Mouse (Mus musculus) thymus, adult 2 months (tissue): ENCODE measurements at regions not wholly inside any gene's neighbourhood (a gene's known extent, or its start where the extent isn't known, plus 50 kb on each side); places are given as distances from the start of the nearest gene placed in this dataset.

Experiments used
- DNase-seq: peaks from one replicate; pipeline ENCODE4 v3.0.0; 2021
- H3K27ac ChIP-seq: fragments of 200-500 bp; 2 replicates; pipeline ENCODE4 v1.5.1; 2012; ENCODE audit warnings: low read length, control low read depth; ENCODE audit not compliant: control insufficient read depth, insufficient read depth
- H3K27me3 ChIP-seq: fragments of 200-500 bp; 2 replicates; pipeline ENCODE4 v1.6.1; 2012; ENCODE audit warnings: mild to moderate bottlenecking, low read length, moderate library complexity, mixed read lengths; ENCODE audit not compliant: control insufficient read depth, insufficient read depth
- H3K36me3 ChIP-seq: fragments of 200-500 bp; 2 replicates; pipeline ENCODE4 v1.6.1; 2012; ENCODE audit warnings: mild to moderate bottlenecking, low read length, moderate library complexity; ENCODE audit not compliant: control insufficient read depth, insufficient read depth
- H3K4me1 ChIP-seq: fragments of 200-500 bp; replicated peaks from 2 replicates; pipeline ENCODE4 v1.6.1; 2012; ENCODE audit warnings: low read length; ENCODE audit not compliant: control insufficient read depth, insufficient read depth
- H3K4me3 ChIP-seq: fragments of 200-500 bp; 2 replicates; pipeline ENCODE4 v1.5.1; 2012; ENCODE audit warnings: mild to moderate bottlenecking, low read length, control low read depth, moderate library complexity; ENCODE audit not compliant: control insufficient read depth, insufficient read depth
- CTCF ChIP-seq: fragments of 200-500 bp; IDR thresholded peaks from 2 replicates; pipeline ENCODE4 v1.5.1; 2012; ENCODE audit warnings: mild to moderate bottlenecking, control low read depth, low read length, moderate library complexity, borderline replicate concordance; ENCODE audit not compliant: control insufficient read depth, poor library complexity, insufficient read depth; ENCODE audit errors: extremely low read depth
- POLR2A ChIP-seq: fragments of 200-500 bp; IDR thresholded peaks from 2 replicates; pipeline ENCODE4 v1.6.1; 2012; ENCODE audit warnings: mild to moderate bottlenecking, low read length, control low read depth, moderate library complexity; ENCODE audit not compliant: control insufficient read depth, poor library complexity, insufficient read depth; ENCODE audit errors: extremely low read depth
- WGBS: fragments of 180-500 bp; shearing (Covaris S2); methylation state at CpG from one replicate; pipeline ENCODE4 v1.1.7; 2018; 5-methylcytosine and 5-hydroxymethylcytosine counted together

- no peak overlapping the region; the same call in 1 of the 2 replicates for H3K27ac ChIP-seq
- H3K4me3 ChIP-seq = no peak overlapping the region
- WGBS = 41% methylated on average over 7 of the region's 7 CpGs
- H3K4me1 ChIP-seq = peaks cover 31% of the 10 kb centered on the region
- H3K27me3 ChIP-seq = no peaks in the 10 kb centered on the region
- no peaks in the 10 kb centered on the region for H3K36me3 ChIP-seq
- TF ChIP-seq POLR2A (no peak), CTCF (no peak)
- peak; percentile 36 for DNase-seq
These were observed 193.1 kb downstream of the Diras2 start for GRCm38 (mm10) chr13:52337936-52338335.

- no peaks in the 10 kb centered on the region for H3K36me3 ChIP-seq
- H3K27ac ChIP-seq = no peak overlapping the region
- H3K4me3 ChIP-seq = no peak overlapping the region
- DNase-seq = no peak
- 92% methylated on average over 10 of the region's 10 CpGs for WGBS
- H3K27me3 ChIP-seq = no peaks in the 10 kb centered on the region
- H3K4me1 ChIP-seq = peaks cover 31% of the 10 kb centered on the region
- TF ChIP-seq POLR2A (no peak), CTCF (no peak)
These were observed 191.9 kb downstream of the Diras2 start for GRCm38 (mm10) chr13:52339156-52339555.

GRCm38 (mm10) chr13:52341981-52342380, 189.1 kb downstream of the Diras2 start:
- Histone ChIP-seq H3K4me1 (peaks cover 25% of the 10 kb centered on the region), H3K27ac (peak overlapping the region; percentile 82), H3K36me3 (no peaks in the 10 kb centered on the region), H3K4me3 (0 out of 2 replicates have a peak overlapping the region, but pooled peaks have one; percentile 3), H3K27me3 (no peaks in the 10 kb centered on the region)
- TF ChIP-seq POLR2A (no peak), CTCF (no peak)
- DNase-seq = peak; percentile 48
- 23% methylated on average over 8 of the region's 8 CpGs for WGBS

GRCm38 (mm10) chr13:52344383-52344782, 186.7 kb downstream of the Diras2 start:
- no peak overlapping the region for H3K4me3 ChIP-seq
- no peak for TF ChIP-seq POLR2A
- no peak for TF ChIP-seq CTCF
- 87% methylated on average over 2 of the region's 2 CpGs for WGBS
- H3K27ac ChIP-seq = no peak overlapping the region
- no peak for DNase-seq
- H3K36me3 ChIP-seq = no peaks in the 10 kb centered on the region
- H3K27me3 ChIP-seq = no peaks in the 10 kb centered on the region
- H3K4me1 ChIP-seq = peaks cover 15% of the 10 kb centered on the region

- Histone ChIP-seq H3K4me3 (no peak overlapping the region), H3K4me1 (peaks cover 12% of the 10 kb centered on the region), H3K27me3 (no peaks in the 10 kb centered on the region), H3K36me3 (no peaks in the 10 kb centered on the region), H3K27ac (no peak overlapping the region)
- 99% methylated on average over 3 of the region's 3 CpGs for WGBS
- TF ChIP-seq CTCF (no peak), POLR2A (no peak)
- no peak for DNase-seq
These were observed 186.2 kb downstream of the Diras2 start for GRCm38 (mm10) chr13:52344853-52345252.

- 82% methylated on average over 13 of the region's 13 CpGs for WGBS
- peaks cover 10% of the 10 kb centered on the region for H3K4me1 ChIP-seq
These were observed 185.6 kb downstream of the Diras2 start for GRCm38 (mm10) chr13:52345375-52346026.

More at GRCm38 (mm10) chr13:52345375-52346026, 185.6 kb downstream of the Diras2 start:
- no peak for DNase-seq
- H3K27ac ChIP-seq = no peak overlapping the region
- no peak overlapping the region for H3K4me3 ChIP-seq
- TF ChIP-seq POLR2A = no peak
- TF ChIP-seq CTCF = no peak
- H3K27me3 ChIP-seq = no peaks in the 10 kb centered on the region
- no peaks in the 10 kb centered on the region for H3K36me3 ChIP-seq
